In genomic region chr5:34565545-34566283, GRCm38 (mm10) we compare ENCODE assay signal across 8 mouse cellular contexts. TPM values are rescaled to one million over a fixed set of nuclear protein-coding genes. Genes with fewer than 3 reads are reported as not detected.
DNase-seq lines count a peak whose midpoint lies in the region; ATAC-seq and TF ChIP-seq lines count a peak whose summit lies in the region.

No protein-coding gene starts in this region.

- TF ChIP-seq POLR2A in testis, adult 2 months (IDR thresholded peaks at IDR 0.05; ENCODE audit: control insufficient read depth, low read depth, low read length) = no peak

- H3K4me2 ChIP-seq in embryonic facial prominence, embryonic 13.5 days = peak overlapping the region; percentile 2; the same call in 1 of the 2 replicates
- no peak overlapping the region for H3K4me2 ChIP-seq in forebrain, postnatal 0 days (ENCODE audit: low read depth)
- no peak overlapping the region for H3K4me2 ChIP-seq in hindbrain, embryonic 16.5 days (ENCODE audit: low read length)

- no peak for TF ChIP-seq CTCF in forebrain, postnatal 0 days (IDR thresholded peaks at IDR 0.05; ENCODE audit: low read depth)
- no peak for TF ChIP-seq CTCF in testis, adult 2 months (IDR thresholded peaks at IDR 0.05; ENCODE audit: control insufficient read depth, insufficient read depth, insufficient replicate concordance, low read depth, low read length)

- H3K36me3 ChIP-seq in embryonic facial prominence, embryonic 13.5 days = peaks cover 36% of the 10 kb centered on the region
- H3K36me3 ChIP-seq in embryonic facial prominence, embryonic 10.5 days (replicated peaks) = peaks cover 42% of the 10 kb centered on the region
- peaks cover 36% of the 10 kb centered on the region for H3K36me3 ChIP-seq in forebrain, postnatal 0 days (ENCODE audit: insufficient read depth)
- H3K36me3 ChIP-seq in hindbrain, embryonic 16.5 days (ENCODE audit: control insufficient read depth, insufficient read depth, low read length) = peaks cover 16% of the 10 kb centered on the region
- no peaks in the 10 kb centered on the region for H3K36me3 ChIP-seq in testis, adult 2 months (ENCODE audit: control insufficient read depth, insufficient read depth, low read length)

- no peaks in the 10 kb centered on the region for H3K27me3 ChIP-seq in embryonic facial prominence, embryonic 13.5 days
- H3K27me3 ChIP-seq in embryonic facial prominence, embryonic 10.5 days (replicated peaks; ENCODE audit: low read depth, poor library complexity, severe bottlenecking) = no peaks in the 10 kb centered on the region
- no peaks in the 10 kb centered on the region for H3K27me3 ChIP-seq in forebrain, postnatal 0 days (ENCODE audit: insufficient read depth, low read length)
- no peaks in the 10 kb centered on the region for H3K27me3 ChIP-seq in hindbrain, embryonic 16.5 days (replicated peaks; ENCODE audit: control insufficient read depth, insufficient read depth, low read length)
- H3K27me3 ChIP-seq in testis, adult 2 months (ENCODE audit: control insufficient read depth, insufficient read depth, low read length) = no peaks in the 10 kb centered on the region

- 68% methylated on average over 7 of the region's 7 CpGs for WGBS in embryonic facial prominence, embryonic 13.5 days
- 85% methylated on average over 7 of the region's 7 CpGs for WGBS in embryonic facial prominence, embryonic 10.5 days
- WGBS in forebrain, postnatal 0 days = 41% methylated on average over 7 of the region's 7 CpGs
- WGBS in hindbrain, embryonic 16.5 days = 56% methylated on average over 7 of the region's 7 CpGs

- 0 out of 2 replicates have a peak overlapping the region, but pooled peaks have one; percentile 3 for H3K9ac ChIP-seq in embryonic facial prominence, embryonic 13.5 days
- H3K9ac ChIP-seq in forebrain, postnatal 0 days = no peak overlapping the region
- no peak overlapping the region; the same call in 1 of the 2 replicates for H3K9ac ChIP-seq in hindbrain, embryonic 16.5 days (ENCODE audit: low read depth, low read length)

- H3K9me3 ChIP-seq in embryonic facial prominence, embryonic 13.5 days = no peaks in the 10 kb centered on the region
- H3K9me3 ChIP-seq in embryonic facial prominence, embryonic 10.5 days = no peaks in the 10 kb centered on the region
- no peaks in the 10 kb centered on the region for H3K9me3 ChIP-seq in forebrain, postnatal 0 days (ENCODE audit: low read length)
- H3K9me3 ChIP-seq in hindbrain, embryonic 16.5 days (ENCODE audit: control insufficient read depth, low read length) = no peaks in the 10 kb centered on the region

- peak overlapping the region; percentile 80 for H3K27ac ChIP-seq in embryonic facial prominence, embryonic 13.5 days
- no peak overlapping the region for H3K27ac ChIP-seq in embryonic facial prominence, embryonic 10.5 days (replicated peaks)
- peak overlapping the region; percentile 73 for H3K27ac ChIP-seq in forebrain, postnatal 0 days (ENCODE audit: low read depth, low read length)
- H3K27ac ChIP-seq in hindbrain, embryonic 16.5 days (ENCODE audit: low read depth, low read length) = peak overlapping the region; percentile 6; the same call in 1 of the 2 replicates
- peak overlapping the region; percentile 66 for H3K27ac ChIP-seq in testis, adult 2 months (ENCODE audit: control insufficient read depth, insufficient read depth, low read depth, low read length)

- DNase-seq in embryonic facial prominence, embryonic 10.5 days (ENCODE audit: low spot score) = no peak
- DNase-seq in 3T3-L1 (ENCODE audit: low read depth, low spot score) = peak; percentile 88
- peak; percentile 78 for DNase-seq in forebrain, postnatal 0 days
- DNase-seq in lung, adult 18-20 months = peak; percentile 75 to 84
- no peak for DNase-seq in spleen, postnatal 36 days (ENCODE audit: low spot score in 2 of 2)

- H3K4me1 ChIP-seq in embryonic facial prominence, embryonic 13.5 days = 0 out of 2 replicates have a peak, but pooled peaks cover 10% of the 10 kb centered on the region
- H3K4me1 ChIP-seq in embryonic facial prominence, embryonic 10.5 days = 0 out of 2 replicates have a peak, but pooled peaks cover 2% of the 10 kb centered on the region
- peaks cover 7% of the 10 kb centered on the region; the same call in 1 of the 2 replicates for H3K4me1 ChIP-seq in forebrain, postnatal 0 days (ENCODE audit: insufficient read depth)
- no peaks in the 10 kb centered on the region; the same call in 1 of the 2 replicates for H3K4me1 ChIP-seq in hindbrain, embryonic 16.5 days (ENCODE audit: control insufficient read depth, insufficient read depth, low read depth, low read length)
- peaks cover 9% of the 10 kb centered on the region for H3K4me1 ChIP-seq in testis, adult 2 months (ENCODE audit: control insufficient read depth, insufficient read depth, low read length)

- ATAC-seq in embryonic facial prominence, embryonic 13.5 days (ENCODE audit: insufficient number of reproducible peaks, insufficient read depth, low FRiP score, low TSS enrichment, low read depth) = no peak
- ATAC-seq in forebrain, postnatal 0 days = peak; percentile 81
- peak; percentile 32; the same call in 1 of the 2 replicates for ATAC-seq in hindbrain, embryonic 16.5 days

- no peak overlapping the region for H3K4me3 ChIP-seq in embryonic facial prominence, embryonic 13.5 days
- no peak overlapping the region for H3K4me3 ChIP-seq in embryonic facial prominence, embryonic 10.5 days
- H3K4me3 ChIP-seq in forebrain, postnatal 0 days (ENCODE audit: low read depth, low read length) = no peak overlapping the region
- H3K4me3 ChIP-seq in hindbrain, embryonic 16.5 days (ENCODE audit: low read length) = no peak overlapping the region
- no peak overlapping the region for H3K4me3 ChIP-seq in testis, adult 2 months (ENCODE audit: control insufficient read depth, low read depth, low read length)

RNA-seq across cellular contexts. Expression of gene Add1, which starts 7.8 kb away (rescaled TPM):
- polyA plus RNA-seq in embryonic facial prominence, embryonic 13.5 days (2015; fragmentation: Nextera tagmentation; extraction: Ambion mirVana) = 196 and 208 TPM in 2 replicates
- 158 and 166 TPM in 2 replicates for polyA plus RNA-seq in embryonic facial prominence, embryonic 10.5 days (2016; fragmentation: Nextera tagmentation; extraction: Ambion mirVana)
- 270 and 334 TPM in 2 replicates for total RNA-seq in forebrain, postnatal 0 days (2014; rRNA removed)
- polyA plus RNA-seq in forebrain, postnatal 0 days (2015; fragmentation: Nextera tagmentation; extraction: Ambion mirVana) = 165 and 175 TPM in 2 replicates
- polyA plus RNA-seq in hindbrain, embryonic 16.5 days (2015; fragmentation: Nextera tagmentation; extraction: Ambion mirVana) = 224 and 241 TPM in 2 replicates
- 31.5 and 40.8 TPM in 2 replicates for polyA plus RNA-seq in testis, adult 2 months (2012; rRNA removed)

RNA-seq across cellular contexts. Expression of gene Sh3bp2, which starts 40.1 kb away (rescaled TPM):
- 8.3 and 13.9 TPM in 2 replicates for polyA plus RNA-seq in embryonic facial prominence, embryonic 13.5 days (2015; fragmentation: Nextera tagmentation; extraction: Ambion mirVana)
- 7.3 and 8.7 TPM in 2 replicates for polyA plus RNA-seq in embryonic facial prominence, embryonic 10.5 days (2016; fragmentation: Nextera tagmentation; extraction: Ambion mirVana)
- 37.6 and 43.7 TPM in 2 replicates for total RNA-seq in forebrain, postnatal 0 days (2014; rRNA removed)
- polyA plus RNA-seq in forebrain, postnatal 0 days (2015; fragmentation: Nextera tagmentation; extraction: Ambion mirVana) = 21.5 and 21.8 TPM in 2 replicates
- polyA plus RNA-seq in hindbrain, embryonic 16.5 days (2015; fragmentation: Nextera tagmentation; extraction: Ambion mirVana) = 17.1 and 25.5 TPM in 2 replicates
- polyA plus RNA-seq in testis, adult 2 months (2012; rRNA removed) = 4.9 and 5.0 TPM in 2 replicates

RNA-seq across cellular contexts. Expression of gene Tnip2, which starts 51.9 kb away (rescaled TPM):
- polyA plus RNA-seq in embryonic facial prominence, embryonic 13.5 days (2015; fragmentation: Nextera tagmentation; extraction: Ambion mirVana) = 24.6 and 25.2 TPM in 2 replicates
- 4.1 and 4.8 TPM in 2 replicates for polyA plus RNA-seq in embryonic facial prominence, embryonic 10.5 days (2016; fragmentation: Nextera tagmentation; extraction: Ambion mirVana)
- 7.2 and 9.7 TPM in 2 replicates for total RNA-seq in forebrain, postnatal 0 days (2014; rRNA removed)
- polyA plus RNA-seq in forebrain, postnatal 0 days (2015; fragmentation: Nextera tagmentation; extraction: Ambion mirVana) = 4.9 and 9.4 TPM in 2 replicates
- polyA plus RNA-seq in hindbrain, embryonic 16.5 days (2015; fragmentation: Nextera tagmentation; extraction: Ambion mirVana) = 15.1 and 15.4 TPM in 2 replicates
- 5.4 and 5.8 TPM in 2 replicates for polyA plus RNA-seq in testis, adult 2 months (2012; rRNA removed)

Comparison
In these comparisons a context has a peak if more than half of its experiments do, and no peak if none do; other contexts are left out.
1. DNase-seq: peak in 3T3-L1 (single experiment), forebrain, postnatal 0 days (single experiment) and lung, adult 18-20 months (2 of 2); none in embryonic facial prominence, embryonic 10.5 days (single experiment) and spleen, postnatal 36 days (0 of 2).